Mouse (Mus musculus): ENCODE data around the gene Ntrk3. TPM values are rescaled to one million over a fixed set of nuclear protein-coding genes. Genes with fewer than 3 reads are reported as not detected.

Ntrk3 gene
- polyA plus RNA-seq, 1 experiment from 2014 or later, result 2.9 TPM

DNA sequence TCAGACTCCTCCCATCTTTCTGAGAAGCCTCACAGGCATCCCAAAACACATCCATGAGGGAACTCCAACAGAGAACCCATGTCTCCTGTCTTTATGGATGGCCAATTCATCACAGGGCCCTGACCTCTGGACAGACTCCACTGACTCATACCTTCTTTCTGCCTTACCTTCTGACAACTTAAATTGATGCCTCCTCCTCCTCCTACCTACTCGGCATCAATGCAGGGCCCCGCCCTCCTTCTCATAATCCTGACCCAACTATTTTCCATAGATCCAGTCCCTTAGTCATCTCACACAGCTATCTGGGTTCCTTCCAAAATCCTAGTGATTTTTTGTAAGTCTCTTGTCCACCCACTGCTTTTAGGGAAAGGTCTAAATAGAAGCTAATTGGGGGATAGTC is 78.0 kb downstream of the Ntrk3 start:
- no peak overlapping the region for H3K4me2 ChIP-seq (replicated peaks)
- H3K36me3 ChIP-seq, result no peaks in the 10 kb centered on the region
- H3K27ac ChIP-seq, result no peak overlapping the region
- H3K4me3 ChIP-seq (replicated peaks), result no peak overlapping the region
- no peak overlapping the region for H3K9ac ChIP-seq
- no peak for ATAC-seq
- H3K9me3 ChIP-seq, result no peaks in the 10 kb centered on the region
- no peaks in the 10 kb centered on the region for H3K27me3 ChIP-seq (replicated peaks)
- no peaks in the 10 kb centered on the region for H3K4me1 ChIP-seq (replicated peaks)
- 81% methylated on average over 2 of the region's 2 CpGs for WGBS

DNA sequence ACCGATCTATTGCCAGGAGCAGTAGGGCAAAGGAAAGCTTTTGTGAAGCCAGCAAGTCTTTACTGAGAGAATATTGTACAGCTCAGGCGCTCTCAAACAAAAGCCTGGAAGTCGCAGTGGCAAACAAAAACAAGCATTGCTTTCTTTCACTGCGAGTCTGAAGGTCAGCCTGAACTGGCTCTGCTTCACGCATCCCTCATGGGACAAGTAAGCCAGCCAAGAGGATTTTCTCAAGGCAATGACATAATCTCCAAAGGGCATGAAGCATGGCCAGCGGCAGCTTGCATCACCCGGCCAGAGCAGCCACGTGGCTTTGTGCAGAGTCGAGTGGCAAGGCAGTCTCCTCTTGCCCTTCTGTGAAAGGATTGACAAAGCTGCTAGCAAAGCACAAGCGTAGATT is 79.8 kb downstream of the Ntrk3 start:
- H3K4me2 ChIP-seq (replicated peaks), result no peak overlapping the region
- H3K4me1 ChIP-seq (replicated peaks), result no peaks in the 10 kb centered on the region
- H3K4me3 ChIP-seq (replicated peaks), result no peak overlapping the region
- ATAC-seq, result no peak
- H3K27me3 ChIP-seq (replicated peaks), result no peaks in the 10 kb centered on the region
- no peaks in the 10 kb centered on the region for H3K9me3 ChIP-seq
- H3K27ac ChIP-seq, result no peak overlapping the region
- 65% methylated on average over 10 of the region's 10 CpGs for WGBS
- H3K9ac ChIP-seq, result no peak overlapping the region
- H3K36me3 ChIP-seq, result no peaks in the 10 kb centered on the region

DNA sequence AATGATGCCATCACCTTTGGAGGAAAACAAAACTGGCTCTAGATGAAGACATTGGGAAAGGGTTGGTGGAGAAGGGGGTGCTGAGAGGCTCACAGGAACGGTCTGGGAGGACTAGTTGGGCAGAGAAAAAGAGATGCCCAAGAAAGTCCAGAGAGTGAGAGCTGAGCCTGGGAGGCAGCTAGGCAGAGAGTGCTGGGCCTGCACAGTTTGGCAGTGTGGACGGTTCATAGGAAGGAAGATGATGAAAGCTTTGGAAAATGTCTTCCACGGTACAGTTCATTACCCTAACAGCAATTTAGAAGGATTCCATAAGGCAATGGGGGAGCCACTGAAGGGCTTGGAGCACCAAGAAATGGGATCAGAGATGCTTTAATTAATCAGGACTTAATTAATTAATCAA is 81.6 kb downstream of the Ntrk3 start:
- Histone ChIP-seq H3K27me3 (replicated peaks) (no peaks in the 10 kb centered on the region), H3K4me3 (replicated peaks) (no peak overlapping the region), H3K4me1 (replicated peaks) (no peaks in the 10 kb centered on the region), H3K36me3 (no peaks in the 10 kb centered on the region), H3K9ac (no peak overlapping the region), H3K27ac (no peak overlapping the region), H3K4me2 (replicated peaks) (no peak overlapping the region), H3K9me3 (no peaks in the 10 kb centered on the region)
- ATAC-seq, result no peak
- 78% methylated on average over 3 of the region's 3 CpGs for WGBS

DNA sequence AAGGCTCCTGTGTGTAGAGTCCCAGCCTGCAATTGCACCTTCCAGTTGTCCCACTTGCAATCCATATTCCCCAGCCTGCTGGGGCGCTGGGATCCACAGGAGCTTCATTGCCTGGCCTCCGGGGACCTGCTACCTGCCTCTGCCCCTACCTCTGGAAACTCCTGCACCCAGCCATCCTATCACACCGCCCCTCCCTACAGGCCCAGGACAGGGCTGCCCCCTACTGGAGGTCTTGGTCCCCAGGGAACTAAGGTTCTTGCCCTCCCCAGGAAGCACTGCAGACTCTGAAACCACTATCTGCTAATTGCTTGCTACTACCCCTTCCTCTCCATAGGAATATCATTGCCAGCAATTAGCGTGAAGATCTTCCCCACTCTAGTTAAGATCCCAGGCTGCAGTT is 84.1 kb downstream of the Ntrk3 start:
- ATAC-seq, result no peak
- H3K4me3 ChIP-seq (replicated peaks), result no peak overlapping the region
- no peak overlapping the region for H3K9ac ChIP-seq
- WGBS, result 26% methylated on average over 4 of the region's 4 CpGs
- H3K27me3 ChIP-seq (replicated peaks), result no peaks in the 10 kb centered on the region
- H3K4me1 ChIP-seq (replicated peaks), result no peaks in the 10 kb centered on the region
- no peak overlapping the region for H3K27ac ChIP-seq
- H3K4me2 ChIP-seq (replicated peaks), result no peak overlapping the region
- no peaks in the 10 kb centered on the region for H3K36me3 ChIP-seq
- no peaks in the 10 kb centered on the region for H3K9me3 ChIP-seq

DNA sequence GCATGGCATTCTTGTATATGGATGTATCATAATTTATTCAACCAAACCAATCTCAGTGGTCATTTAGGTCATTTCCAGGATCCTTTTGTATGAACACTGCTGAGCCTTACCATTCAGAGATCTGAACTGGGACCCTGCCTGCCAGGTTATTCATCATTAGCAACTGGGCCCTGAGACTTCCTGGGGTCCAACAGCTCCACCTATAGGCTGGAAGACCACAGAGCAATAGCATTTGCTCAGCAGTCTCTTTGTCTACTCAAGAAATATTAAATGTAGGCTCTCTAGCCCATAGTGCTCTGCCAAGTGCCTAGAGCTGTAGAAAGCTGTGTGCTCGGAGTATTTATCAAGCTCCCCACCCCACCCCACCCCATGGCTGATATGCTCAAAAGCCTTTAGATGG is 85.5 kb downstream of the Ntrk3 start:
- Histone ChIP-seq H3K4me1 (replicated peaks) (no peaks in the 10 kb centered on the region), H3K27ac (no peak overlapping the region), H3K36me3 (no peaks in the 10 kb centered on the region), H3K9me3 (no peaks in the 10 kb centered on the region), H3K4me3 (replicated peaks) (no peak overlapping the region), H3K27me3 (replicated peaks) (no peaks in the 10 kb centered on the region), H3K4me2 (replicated peaks) (no peak overlapping the region), H3K9ac (no peak overlapping the region)
- WGBS, result 71% methylated on average over 1 of the region's 1 CpGs
- ATAC-seq, result no peak

DNA sequence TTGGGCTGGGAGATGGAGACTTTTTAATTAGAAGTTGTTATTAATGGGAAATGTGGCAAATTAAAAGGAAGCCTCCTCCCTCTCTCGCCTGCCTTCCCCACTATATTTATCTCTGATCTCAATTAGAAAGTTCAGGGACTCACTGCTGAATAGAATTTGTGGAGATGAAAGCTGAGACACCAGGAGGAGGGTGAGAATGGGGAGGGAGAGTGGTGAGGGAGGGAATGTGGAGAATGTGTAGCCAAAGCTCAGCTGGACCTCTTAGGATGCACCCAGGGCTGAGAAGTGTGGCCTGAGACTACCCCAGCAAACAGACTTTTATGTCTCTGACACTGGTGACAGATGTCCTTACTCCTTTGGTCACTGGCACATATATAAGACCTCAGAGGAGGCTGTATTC is 86.3 kb downstream of the Ntrk3 start:
- Histone ChIP-seq H3K27me3 (replicated peaks) (no peaks in the 10 kb centered on the region), H3K4me1 (replicated peaks) (no peaks in the 10 kb centered on the region), H3K27ac (no peak overlapping the region), H3K36me3 (no peaks in the 10 kb centered on the region), H3K4me3 (replicated peaks) (no peak overlapping the region), H3K4me2 (replicated peaks) (no peak overlapping the region), H3K9me3 (no peaks in the 10 kb centered on the region), H3K9ac (no peak overlapping the region)
- WGBS, result 50% methylated on average over 1 of the region's 1 CpGs
- no peak for ATAC-seq

DNA sequence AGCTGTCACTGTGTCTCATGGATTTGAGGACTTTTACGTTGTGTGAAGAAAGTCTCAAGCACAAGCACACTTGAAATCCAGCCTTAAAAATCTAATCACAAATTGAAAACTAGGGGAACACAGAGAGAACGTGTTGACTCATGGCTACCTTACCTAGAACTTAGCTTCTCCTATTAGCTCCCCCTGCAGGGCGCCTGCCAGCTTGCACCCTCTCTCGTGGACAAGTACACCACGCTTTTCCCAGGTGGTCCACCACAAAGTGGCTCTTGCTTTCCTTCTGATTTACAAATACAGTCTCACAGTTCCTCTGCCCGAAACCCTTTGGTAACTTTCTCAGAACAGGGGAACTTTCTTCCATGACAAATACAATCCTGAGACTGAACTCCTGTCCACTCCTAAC is 94.1 kb downstream of the Ntrk3 start:
- no peak overlapping the region for H3K27ac ChIP-seq
- no peak overlapping the region for H3K4me3 ChIP-seq (replicated peaks)
- 54% methylated on average over 6 of the region's 6 CpGs for WGBS
- no peaks in the 10 kb centered on the region for H3K36me3 ChIP-seq
- H3K9ac ChIP-seq, result no peak overlapping the region
- no peaks in the 10 kb centered on the region for H3K4me1 ChIP-seq (replicated peaks)
- no peak for ATAC-seq
- H3K27me3 ChIP-seq (replicated peaks), result no peaks in the 10 kb centered on the region
- H3K9me3 ChIP-seq, result no peaks in the 10 kb centered on the region
- no peak overlapping the region for H3K4me2 ChIP-seq (replicated peaks)

DNA sequence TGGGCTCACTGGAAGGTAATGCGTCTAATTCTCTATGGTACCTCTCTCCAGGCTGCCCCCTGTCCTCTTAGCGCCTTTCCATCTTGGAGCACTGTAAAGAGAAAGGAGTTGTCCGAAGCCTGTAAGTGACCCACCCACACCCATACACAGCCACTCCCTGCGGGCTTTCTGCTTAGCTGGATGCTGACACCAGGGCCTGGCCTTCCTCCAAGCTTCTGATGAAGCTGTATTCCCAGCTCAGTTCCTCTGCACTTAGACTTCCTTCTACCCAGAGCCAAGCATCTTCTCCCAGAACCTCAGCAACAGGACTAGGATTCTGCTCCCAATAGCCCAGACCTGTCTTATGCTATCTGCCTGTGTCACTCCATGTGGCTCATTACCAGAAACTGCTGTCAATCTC is 114.1 kb downstream of the Ntrk3 start:
- Histone ChIP-seq H3K27me3 (replicated peaks) (no peaks in the 10 kb centered on the region), H3K9me3 (no peaks in the 10 kb centered on the region), H3K36me3 (no peaks in the 10 kb centered on the region), H3K4me1 (replicated peaks) (no peaks in the 10 kb centered on the region), H3K9ac (no peak overlapping the region), H3K4me3 (replicated peaks) (no peak overlapping the region), H3K4me2 (replicated peaks) (no peak overlapping the region), H3K27ac (no peak overlapping the region)
- 62% methylated on average over 4 of the region's 4 CpGs for WGBS
- ATAC-seq, result no peak

DNA sequence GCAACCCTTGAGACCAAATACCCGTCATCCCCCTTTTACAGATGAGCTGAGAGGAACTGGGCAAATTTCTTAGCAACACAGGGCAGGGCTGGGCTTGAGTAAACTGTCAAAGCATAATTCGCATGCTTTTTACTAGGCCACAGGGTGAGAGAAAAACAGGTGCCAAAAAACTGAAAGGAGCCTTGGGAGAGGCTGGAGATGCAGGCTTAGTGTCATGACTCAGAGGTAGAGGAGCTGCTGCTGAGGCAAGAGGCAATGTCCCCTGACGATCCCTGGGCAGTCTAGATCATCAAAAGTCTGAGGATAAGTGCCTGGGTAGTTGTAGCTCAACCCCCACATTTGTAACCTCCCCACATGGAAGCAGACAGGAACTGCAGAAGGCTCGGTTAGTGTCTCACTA is 116.7 kb downstream of the Ntrk3 start:
- H3K4me3 ChIP-seq (replicated peaks), result no peak overlapping the region
- no peak overlapping the region for H3K4me2 ChIP-seq (replicated peaks)
- H3K27me3 ChIP-seq (replicated peaks), result no peaks in the 10 kb centered on the region
- ATAC-seq, result no peak
- H3K36me3 ChIP-seq, result no peaks in the 10 kb centered on the region
- H3K9me3 ChIP-seq, result no peaks in the 10 kb centered on the region
- H3K9ac ChIP-seq, result no peak overlapping the region
- no peak overlapping the region for H3K27ac ChIP-seq
- WGBS, result 34% methylated on average over 4 of the region's 4 CpGs
- no peaks in the 10 kb centered on the region for H3K4me1 ChIP-seq (replicated peaks)

DNA sequence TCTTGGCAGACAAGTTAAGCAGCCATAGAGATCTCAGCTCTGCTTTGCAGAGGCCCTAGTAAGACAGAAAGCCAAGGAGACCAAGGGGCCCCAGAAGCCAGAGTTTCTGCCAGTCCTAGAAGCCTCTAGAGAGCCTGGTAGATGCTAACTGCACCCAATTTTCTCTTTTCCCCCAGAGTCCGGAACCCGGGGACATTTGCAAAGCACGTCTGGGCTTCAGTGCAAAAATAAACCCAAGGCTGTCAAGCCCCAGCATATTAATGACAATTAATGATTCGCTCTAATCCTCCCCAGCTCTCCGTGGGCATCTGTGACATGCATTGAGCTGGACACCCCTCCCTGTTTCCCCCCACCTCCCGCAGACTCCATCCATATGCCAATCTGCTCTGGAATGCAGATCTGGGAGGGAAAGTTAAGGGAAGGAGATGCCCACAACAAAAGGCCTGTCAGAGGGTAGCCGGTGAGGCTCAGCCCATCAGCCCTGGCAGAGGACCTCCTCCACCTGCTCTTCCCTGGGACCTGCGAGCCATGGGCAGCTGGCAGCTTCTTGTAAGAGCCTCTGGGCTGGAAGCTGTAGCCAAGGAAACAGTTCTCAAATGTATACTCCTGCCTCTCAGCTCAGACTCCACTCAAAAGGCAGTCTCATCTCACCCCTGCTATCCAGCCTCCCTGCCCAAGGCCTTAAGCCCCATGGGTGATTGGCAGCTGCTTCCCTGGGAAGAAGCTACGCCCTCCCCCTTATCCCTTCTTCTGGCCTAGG is 117.8 kb downstream of the Ntrk3 start:
- H3K9ac ChIP-seq, result no peak overlapping the region
- H3K4me2 ChIP-seq (replicated peaks), result no peak overlapping the region
- no peaks in the 10 kb centered on the region for H3K4me1 ChIP-seq (replicated peaks)
- no peak overlapping the region for H3K27ac ChIP-seq
- H3K27me3 ChIP-seq (replicated peaks), result no peaks in the 10 kb centered on the region
- H3K36me3 ChIP-seq, result no peaks in the 10 kb centered on the region
- H3K4me3 ChIP-seq (replicated peaks), result no peak overlapping the region
- 61% methylated on average over 9 of the region's 9 CpGs for WGBS
- no peaks in the 10 kb centered on the region for H3K9me3 ChIP-seq
- no peak for ATAC-seq

DNA sequence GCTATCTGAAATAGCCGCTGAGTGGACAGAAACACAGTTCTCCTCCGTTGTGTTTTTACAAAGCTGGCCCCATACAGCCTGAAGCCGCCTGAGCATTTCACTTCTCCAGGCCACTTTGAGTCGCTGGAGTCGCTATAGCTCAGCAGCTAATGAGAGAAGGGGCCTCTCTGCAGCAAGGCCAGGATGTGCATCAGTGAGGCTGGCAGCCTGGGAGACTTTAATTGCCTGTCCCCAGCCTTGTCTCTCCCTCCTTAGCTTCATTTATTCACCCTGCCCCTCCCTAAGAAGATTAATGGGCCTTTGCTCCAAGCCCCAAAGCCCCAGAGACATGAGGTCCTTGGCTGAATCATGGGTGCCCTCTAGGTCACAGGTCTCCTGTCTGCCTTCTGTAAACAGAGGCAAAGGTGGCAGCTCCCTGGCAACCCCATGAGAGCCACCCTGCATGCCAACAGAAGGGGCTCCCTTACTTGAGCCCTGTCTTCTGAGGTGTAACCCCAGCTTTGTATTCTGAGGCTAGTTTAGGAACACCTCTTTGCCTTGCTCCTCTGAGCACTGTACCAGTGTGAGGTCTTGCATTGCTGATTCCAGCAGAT is 132.2 kb downstream of the Ntrk3 start:
- H3K36me3 ChIP-seq, result no peaks in the 10 kb centered on the region
- H3K4me2 ChIP-seq (replicated peaks), result no peak overlapping the region
- no peak overlapping the region for H3K27ac ChIP-seq
- no peak overlapping the region for H3K4me3 ChIP-seq (replicated peaks)
- no peaks in the 10 kb centered on the region for H3K4me1 ChIP-seq (replicated peaks)
- no peak overlapping the region for H3K9ac ChIP-seq
- no peaks in the 10 kb centered on the region for H3K27me3 ChIP-seq (replicated peaks)
- no peak for ATAC-seq
- 33% methylated on average over 5 of the region's 5 CpGs for WGBS
- H3K9me3 ChIP-seq, result no peaks in the 10 kb centered on the region

DNA sequence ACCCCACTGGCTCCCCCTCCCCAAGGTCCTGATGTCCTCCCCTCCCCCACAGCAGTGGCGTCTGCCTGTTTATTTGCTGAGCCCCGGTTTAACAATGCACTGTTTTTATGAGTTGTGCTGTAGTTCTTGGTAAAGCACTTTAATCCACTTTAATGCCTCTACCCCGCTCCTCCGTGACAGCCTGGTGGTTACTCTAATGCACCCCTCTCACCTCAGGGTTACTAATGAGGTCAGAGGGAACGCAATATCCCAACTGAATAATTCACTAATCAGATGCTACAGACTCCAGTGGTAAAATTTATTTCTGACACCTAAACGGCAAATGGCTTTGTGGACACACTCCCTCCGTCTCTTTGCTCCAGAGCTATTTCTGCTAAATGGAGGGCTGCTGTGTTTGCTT is 133.9 kb downstream of the Ntrk3 start:
- Histone ChIP-seq H3K4me1 (replicated peaks) (no peaks in the 10 kb centered on the region), H3K27me3 (replicated peaks) (peaks cover 3% of the 10 kb centered on the region; the same call in 1 of the 2 replicates), H3K36me3 (no peaks in the 10 kb centered on the region), H3K4me3 (replicated peaks) (no peak overlapping the region), H3K4me2 (replicated peaks) (no peak overlapping the region), H3K27ac (no peak overlapping the region), H3K9me3 (no peaks in the 10 kb centered on the region), H3K9ac (no peak overlapping the region)
- 11% methylated on average over 7 of the region's 7 CpGs for WGBS
- ATAC-seq, result no peak

DNA sequence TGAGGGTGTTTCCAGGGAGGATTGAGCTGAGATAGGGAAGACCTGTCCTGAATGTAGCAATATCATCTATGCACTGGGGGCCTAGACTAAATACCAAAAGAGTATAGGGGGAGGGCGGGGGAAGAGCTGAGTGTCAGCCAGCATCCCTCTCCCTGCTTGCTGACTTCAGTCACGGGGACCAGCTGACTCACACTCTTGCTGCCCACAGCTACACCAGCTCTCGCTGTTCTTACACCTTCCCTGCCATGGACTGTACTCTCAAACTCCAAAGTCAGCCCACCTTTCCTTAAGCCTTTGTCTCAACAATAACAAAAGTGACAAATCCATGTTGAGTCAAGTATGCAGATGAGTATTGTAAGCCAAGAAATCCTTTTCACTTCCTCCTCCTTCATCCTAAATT is 136.0 kb downstream of the Ntrk3 start:
- no peak overlapping the region for H3K9ac ChIP-seq
- no peaks in the 10 kb centered on the region for H3K4me1 ChIP-seq (replicated peaks)
- H3K36me3 ChIP-seq, result no peaks in the 10 kb centered on the region
- no peaks in the 10 kb centered on the region for H3K9me3 ChIP-seq
- H3K4me3 ChIP-seq (replicated peaks), result no peak overlapping the region
- H3K4me2 ChIP-seq (replicated peaks), result no peak overlapping the region
- no peak for ATAC-seq
- H3K27ac ChIP-seq, result no peak overlapping the region
- WGBS, result 79% methylated on average over 3 of the region's 3 CpGs
- H3K27me3 ChIP-seq (replicated peaks), result peaks cover 8% of the 10 kb centered on the region; the same call in 1 of the 2 replicates
